Mouse (Mus musculus) thymus, postnatal 14 days (tissue): ENCODE results near the gene Palld.

Source experiments
- DNase-seq: peaks from one replicate; pipeline ENCODE4 v3.0.0; 2021

Gene Palld

GRCm38 (mm10) chr8:61671151-61671550, 231.3 kb downstream of the Palld start:
- DNase-seq = no peak

GRCm38 (mm10) chr8:61670376-61670775, 232.1 kb downstream of the Palld start:
- no peak for DNase-seq

GRCm38 (mm10) chr8:61666919-61667318, 235.6 kb downstream of the Palld start:
- no peak for DNase-seq

- no peak for DNase-seq
Measured at GRCm38 (mm10) chr8:61665021-61665420, 237.5 kb downstream of the Palld start.

- DNase-seq = no peak
Measured at GRCm38 (mm10) chr8:61664162-61664561, 238.3 kb downstream of the Palld start.

- no peak for DNase-seq
Measured at GRCm38 (mm10) chr8:61662829-61663228, 239.7 kb downstream of the Palld start.

GRCm38 (mm10) chr8:61661611-61662010, 240.9 kb downstream of the Palld start:
- no peak for DNase-seq

- no peak for DNase-seq
Measured at GRCm38 (mm10) chr8:61660961-61661360, 241.5 kb downstream of the Palld start.

GRCm38 (mm10) chr8:61651955-61652354, 250.5 kb downstream of the Palld start:
- DNase-seq = no peak

- no peak for DNase-seq
Measured at GRCm38 (mm10) chr8:61646195-61646835, 256.2 kb downstream of the Palld start.

GRCm38 (mm10) chr8:61645642-61646041, 256.8 kb downstream of the Palld start:
- no peak for DNase-seq

GRCm38 (mm10) chr8:61643215-61643614, 259.3 kb downstream of the Palld start:
- no peak for DNase-seq

- no peak for DNase-seq
Measured at GRCm38 (mm10) chr8:61642358-61642847, 260.1 kb downstream of the Palld start.

- no peak for DNase-seq
Measured at GRCm38 (mm10) chr8:61639596-61639995, 262.9 kb downstream of the Palld start.

- DNase-seq = no peak
Measured at GRCm38 (mm10) chr8:61639008-61639407, 263.5 kb downstream of the Palld start.

GRCm38 (mm10) chr8:61637736-61638135, 264.8 kb downstream of the Palld start:
- DNase-seq = no peak

- peak; percentile 5 for DNase-seq
Measured at GRCm38 (mm10) chr8:61634811-61635210, 267.7 kb downstream of the Palld start.

- no peak for DNase-seq
Measured at GRCm38 (mm10) chr8:61632331-61632730, 270.2 kb downstream of the Palld start.

- DNase-seq = no peak
Measured at GRCm38 (mm10) chr8:61629631-61629968, 272.9 kb downstream of the Palld start.

- no peak for DNase-seq
Measured at GRCm38 (mm10) chr8:61628938-61629630, 273.4 kb downstream of the Palld start.

- DNase-seq = no peak
Measured at GRCm38 (mm10) chr8:61626246-61626952, 276.1 kb downstream of the Palld start.

- DNase-seq = no peak
Measured at GRCm38 (mm10) chr8:61625656-61626210, 276.8 kb downstream of the Palld start.
